Mouse (Mus musculus): ENCODE measurements around the gene Dnajc12.
"Not testable (repeated sequence)": the region's sequence is repeated elsewhere in the genome, so short reads cannot be mapped to it uniquely, and the experiment has no call there.

Gene Dnajc12

DNA sequence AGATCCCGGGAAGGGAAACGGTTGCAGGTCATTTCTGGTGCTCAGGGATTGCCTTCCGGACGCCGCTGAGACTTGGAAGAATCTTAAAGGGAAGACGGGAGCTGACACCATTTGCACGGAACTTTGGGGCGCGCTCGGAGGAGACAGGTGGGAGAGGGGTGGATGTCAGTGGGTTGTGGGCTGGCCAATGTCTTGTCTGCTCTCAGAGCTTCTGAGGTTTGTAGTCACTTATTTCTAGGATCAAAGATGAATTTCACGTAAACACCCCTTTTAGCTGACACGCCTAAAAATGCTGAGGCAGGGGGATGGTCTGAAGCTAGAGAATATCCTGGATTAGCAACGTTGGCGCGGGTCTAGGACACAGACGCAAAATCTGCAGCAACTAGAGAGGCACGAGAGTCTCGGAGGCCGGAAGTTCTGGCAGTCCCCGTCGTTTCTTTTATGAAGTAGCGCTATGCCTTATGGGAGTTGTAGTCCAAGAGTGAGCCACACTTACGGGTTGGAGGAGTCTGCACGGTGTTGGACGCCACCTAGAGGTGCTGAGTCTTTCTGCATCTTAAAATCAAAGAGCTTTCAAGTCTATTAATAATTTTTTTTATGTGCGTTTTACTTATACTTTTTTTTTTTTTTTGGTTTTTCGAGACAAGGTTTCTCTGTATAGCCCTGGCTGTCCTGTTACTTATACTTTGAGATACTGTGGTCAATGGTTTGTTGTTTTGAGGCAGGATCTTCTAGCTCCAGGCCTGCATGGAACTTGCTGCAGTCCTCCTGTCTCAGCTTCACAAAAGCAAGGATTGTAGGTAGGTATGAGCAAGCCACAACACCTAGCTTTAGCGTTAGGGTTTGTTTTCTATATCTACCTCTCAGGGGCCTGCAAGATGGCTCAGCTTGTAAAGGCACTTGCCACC, at the start of gene Dnajc12:
Gene Dnajc12, plus strand, starts transcription at position 72 of the 908 bp plus-strand sequence.
- DNase-seq (ENCODE audit: low spot score), result peak; percentile 88

GRCm38 (mm10) chr10:63336901-63337300, 45.3 kb upstream of the Dnajc12 start:
- no peak for DNase-seq (ENCODE audit: low spot score)

GRCm38 (mm10) chr10:63337326-63337725, 44.9 kb upstream of the Dnajc12 start:
- no peak for DNase-seq (ENCODE audit: low spot score)

- peak; percentile 51 for DNase-seq (ENCODE audit: low spot score)
Observed at GRCm38 (mm10) chr10:63337951-63338836, 44.0 kb upstream of the Dnajc12 start.

DNA sequence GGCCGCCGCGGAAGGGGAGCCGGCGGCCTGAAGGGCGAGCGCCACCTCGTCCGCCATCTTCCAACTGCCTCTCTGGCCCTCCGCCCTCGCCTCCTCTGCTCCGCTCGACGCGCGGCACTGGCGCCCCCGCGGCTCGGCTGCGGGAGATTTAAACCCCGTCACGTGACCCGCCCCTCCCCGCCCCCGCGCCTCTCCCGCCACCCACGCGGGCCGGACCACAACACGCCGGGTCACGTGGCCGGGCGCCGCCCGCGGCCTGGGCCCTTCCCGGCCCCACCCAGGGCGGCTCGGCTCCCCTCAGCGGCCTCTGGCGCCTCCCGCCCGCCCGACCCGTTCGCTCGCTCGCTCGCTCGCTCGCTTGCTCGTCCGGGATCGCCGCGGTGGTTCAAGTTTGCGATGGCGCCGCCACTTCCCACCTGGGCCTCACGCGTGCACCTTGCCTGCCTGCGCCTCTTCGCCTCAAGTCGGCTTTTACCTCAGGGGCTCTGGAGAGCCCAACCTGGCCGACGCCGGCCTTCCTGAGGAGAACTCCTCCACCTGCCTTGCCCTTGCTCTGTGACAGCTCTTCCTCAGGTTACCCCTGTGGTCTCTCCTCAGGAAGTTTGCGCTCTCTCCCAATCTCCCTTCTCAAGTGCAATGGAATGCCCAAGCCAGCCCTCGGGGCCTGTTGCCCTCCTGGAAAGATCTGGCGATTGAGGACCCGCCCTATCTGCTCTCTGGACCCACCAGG, 43.2 kb upstream of the Dnajc12 start:
- peak; percentile 76 for DNase-seq (ENCODE audit: low spot score)

GRCm38 (mm10) chr10:63341351-63341750, 40.9 kb upstream of the Dnajc12 start:
- DNase-seq (ENCODE audit: low spot score), result no peak

GRCm38 (mm10) chr10:63344751-63345150, 37.5 kb upstream of the Dnajc12 start:
- no peak for DNase-seq (ENCODE audit: low spot score)

GRCm38 (mm10) chr10:63348291-63348690, 34.0 kb upstream of the Dnajc12 start:
- DNase-seq (ENCODE audit: low spot score), result no peak

- no peak for DNase-seq (ENCODE audit: low spot score)
Observed at GRCm38 (mm10) chr10:63350666-63351065, 31.6 kb upstream of the Dnajc12 start.

- not testable (repeated sequence) for DNase-seq (ENCODE audit: low spot score)
Observed at GRCm38 (mm10) chr10:63351099-63351498, 31.1 kb upstream of the Dnajc12 start.

DNA sequence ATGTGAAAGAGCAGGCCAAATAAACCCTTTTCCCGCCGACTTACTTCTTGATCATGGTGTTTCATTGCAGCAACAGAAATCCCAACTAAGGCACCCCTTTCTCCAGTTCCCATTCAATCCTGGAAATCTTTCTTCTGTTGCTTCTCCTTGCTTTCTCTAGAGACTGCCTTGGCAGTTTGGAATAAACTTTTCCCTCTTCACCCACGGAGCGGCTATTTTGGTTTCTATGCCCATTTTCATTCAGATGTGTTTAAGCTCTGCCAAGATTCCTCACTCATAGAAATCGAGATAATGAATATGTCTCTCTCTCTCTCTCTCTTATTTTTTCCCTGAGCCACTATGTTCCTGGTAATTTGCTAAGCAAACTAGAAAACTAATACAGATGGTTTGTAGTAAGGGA, 30.1 kb upstream of the Dnajc12 start:
- DNase-seq (ENCODE audit: low spot score), result no peak

- no peak for DNase-seq (ENCODE audit: low spot score)
Observed at GRCm38 (mm10) chr10:63360502-63360901, 21.7 kb upstream of the Dnajc12 start.

GRCm38 (mm10) chr10:63365918-63366455, 16.3 kb upstream of the Dnajc12 start:
- DNase-seq (ENCODE audit: low spot score), result no peak

DNA sequence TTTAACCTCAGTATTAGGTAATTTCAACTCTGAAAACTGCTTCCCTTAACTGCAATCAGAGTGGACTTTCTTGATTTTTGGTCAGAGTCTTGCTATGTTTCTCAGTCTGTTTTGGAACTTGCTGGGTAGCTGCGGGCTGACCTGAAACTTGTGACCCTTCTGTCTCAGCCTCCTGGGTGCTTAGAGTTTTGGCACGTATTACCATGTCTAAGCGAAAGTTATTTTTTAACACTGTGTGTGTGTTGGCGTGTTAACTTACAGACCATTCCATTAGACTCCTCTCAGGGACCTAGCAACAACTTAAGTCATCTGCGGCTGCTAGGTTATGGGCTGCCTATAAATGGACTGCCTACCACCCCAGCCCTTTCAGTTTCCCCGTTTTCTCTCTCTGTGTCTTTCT, 14.9 kb upstream of the Dnajc12 start:
- no peak for DNase-seq (ENCODE audit: low spot score)

- DNase-seq (ENCODE audit: low spot score), result no peak
Observed at GRCm38 (mm10) chr10:63368041-63368440, 14.2 kb upstream of the Dnajc12 start.

DNA sequence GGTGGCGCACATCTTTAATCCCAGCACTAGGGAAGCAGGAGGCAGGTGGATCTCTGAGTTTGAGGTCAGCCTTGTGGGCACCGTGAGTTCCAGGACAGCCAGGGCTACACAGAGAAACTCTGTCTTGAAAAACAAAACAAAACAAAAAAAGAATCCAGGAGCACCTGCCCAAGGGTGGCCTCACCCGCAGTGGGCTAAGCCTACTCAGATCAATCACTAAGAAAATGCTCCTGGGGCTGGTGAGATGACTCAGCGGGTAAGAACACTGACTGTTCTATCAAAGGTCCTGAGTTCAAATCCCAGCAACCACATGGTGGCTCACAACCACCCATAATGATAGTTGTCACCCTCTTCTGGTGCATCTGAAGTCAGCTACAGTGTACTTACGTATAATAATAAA, 5.9 kb upstream of the Dnajc12 start:
- DNase-seq (ENCODE audit: low spot score), result no peak

DNA sequence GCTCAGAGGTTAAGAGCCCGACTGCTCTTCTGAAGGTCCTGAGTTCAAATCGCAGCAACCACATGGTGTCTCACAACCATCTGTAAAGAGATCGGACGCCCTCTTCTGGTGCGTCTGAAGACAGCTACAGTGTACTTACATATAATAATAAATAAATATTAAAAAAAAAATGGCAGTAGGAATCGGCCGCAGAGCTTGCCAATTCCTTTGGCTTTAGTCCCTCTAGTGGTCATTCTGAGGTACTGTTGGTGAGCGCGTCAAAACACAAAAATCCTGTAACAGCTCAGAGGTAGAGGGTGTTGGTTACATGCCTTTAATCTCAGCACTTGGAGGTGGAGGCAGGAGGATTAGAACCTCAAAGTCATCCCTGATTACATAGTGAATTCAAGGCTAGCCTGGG, 4.8 kb upstream of the Dnajc12 start:
- DNase-seq (ENCODE audit: low spot score), result peak; percentile 67

DNA sequence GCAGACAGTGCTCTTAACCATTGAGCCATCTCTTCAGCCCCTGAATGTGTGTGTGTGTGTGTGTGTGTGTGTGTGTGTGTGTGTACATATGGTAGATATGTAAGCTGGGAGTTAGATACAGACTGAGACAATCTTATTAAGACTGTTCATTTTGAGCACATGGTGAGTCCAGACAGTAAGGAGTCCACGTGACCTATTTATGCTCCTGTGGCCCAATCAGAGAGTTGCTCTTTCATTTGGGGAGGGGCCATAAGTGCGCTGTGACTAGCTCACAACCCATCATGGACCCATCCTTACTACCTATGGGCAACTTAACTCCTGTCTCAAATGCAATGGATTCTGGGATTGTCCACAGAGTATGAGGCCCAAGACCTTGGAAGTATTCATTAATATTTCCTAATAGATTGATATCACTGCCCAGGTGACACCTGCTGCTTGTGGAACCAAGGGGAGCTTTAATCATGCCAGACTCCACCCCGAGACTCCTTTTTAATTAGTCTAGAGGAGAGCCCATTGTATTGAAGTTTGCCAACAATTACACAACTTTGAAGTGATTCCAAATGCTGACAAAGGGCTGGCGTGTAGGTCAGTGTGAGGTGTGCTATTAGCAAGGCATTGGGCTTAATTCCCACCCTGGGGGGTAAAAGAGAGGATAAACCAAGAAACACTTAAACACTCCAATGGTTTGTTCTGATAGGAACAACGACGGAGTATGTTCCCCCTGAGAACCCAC, 3.1 kb upstream of the Dnajc12 start:
- DNase-seq (ENCODE audit: low spot score), result no peak

GRCm38 (mm10) chr10:63381498-63382280, 554 bp upstream of the Dnajc12 start, which contains the start of gene Sirt1:
Gene Sirt1, minus strand, starts transcription at chr10:63381704.
- DNase-seq (ENCODE audit: low spot score), result peak; percentile 28

DNA sequence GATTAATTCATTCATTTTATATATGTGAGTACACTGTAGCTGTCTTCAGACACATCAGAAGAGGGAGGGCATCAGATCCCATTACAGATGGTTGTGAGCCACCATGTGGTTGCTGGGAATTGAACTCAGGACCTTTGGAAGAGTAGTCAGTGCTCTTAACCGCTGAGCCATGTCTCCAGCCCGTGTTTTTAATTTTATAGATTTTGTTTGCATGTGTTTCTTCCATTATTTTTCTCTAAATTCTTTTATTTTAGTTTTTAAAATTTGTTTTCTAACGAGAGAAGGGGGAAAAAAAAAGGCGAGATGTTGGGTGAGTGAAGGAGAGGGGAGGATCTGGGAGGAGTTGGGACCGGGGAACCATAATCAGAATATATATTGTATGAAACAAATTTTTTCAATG, 3.7 kb downstream of the Dnajc12 start:
- not testable (repeated sequence) for DNase-seq (ENCODE audit: low spot score)
